Mouse (Mus musculus): ENCODE results near the gene Atp2a2.

DNA sequence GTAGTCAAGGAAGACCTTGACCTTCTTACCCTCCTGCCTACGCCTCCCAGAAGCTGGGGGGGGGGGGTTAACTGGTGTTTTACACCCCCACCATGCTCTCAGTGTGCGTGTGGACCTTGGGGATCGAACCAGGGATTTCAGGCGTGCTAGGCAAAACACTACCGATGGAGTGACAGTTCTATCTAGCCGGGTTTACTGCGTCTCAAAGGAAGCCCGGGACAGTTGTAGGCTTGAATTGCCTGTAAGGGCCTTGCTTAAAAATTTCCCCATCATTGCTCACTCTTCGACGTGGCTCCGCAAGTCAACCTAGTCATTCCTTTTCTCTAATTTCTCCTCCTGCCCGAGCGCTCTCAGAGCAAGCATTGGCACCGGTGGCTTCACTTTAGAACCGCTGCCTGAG, 78.9 kb downstream of the Atp2a2 start:
- TF ChIP-seq CTCF (IDR thresholded peaks at IDR 0.05; ENCODE audit: extremely low read depth, insufficient read depth, insufficient read length, insufficient replicate concordance) = no peak
- TF ChIP-seq POLR2A (IDR thresholded peaks at IDR 0.05; ENCODE audit: low read depth, low read length) = no peak

Measured in spleen, adult 2 months (tissue).